Mouse (Mus musculus): Measurements from ENCODE around the gene Myh11.

DNA sequence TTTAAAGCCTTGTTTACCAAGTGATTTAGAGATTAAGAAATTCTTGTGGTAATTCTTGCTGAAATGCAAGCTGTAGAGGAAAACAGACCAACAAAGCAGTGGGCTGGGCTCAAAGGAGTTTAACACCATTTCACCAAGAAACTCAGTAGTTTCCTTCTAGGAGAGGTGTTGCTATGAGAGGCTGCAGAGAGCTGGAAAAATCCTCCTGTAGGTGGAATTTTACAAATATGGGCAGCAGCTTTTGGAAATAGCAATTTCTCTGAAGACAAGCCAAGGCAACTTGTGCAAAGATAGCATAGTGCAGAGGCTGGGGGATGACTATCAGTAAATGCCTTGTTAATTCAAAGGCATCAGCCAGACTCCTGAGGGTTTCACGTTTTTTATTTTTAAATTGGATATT, 29.3 kb upstream of the Myh11 start:
- TF ChIP-seq GATA1 (IDR thresholded peaks at IDR 0.05; ENCODE audit: borderline replicate concordance, low read length) (no peak), FLI1 (IDR thresholded peaks at IDR 0.05; ENCODE audit: low read length) (no peak)
